Mouse (Mus musculus): ENCODE measurements around the gene Ikzf1. TPM values are rescaled to one million over a fixed set of nuclear protein-coding genes. Genes with fewer than 3 reads are reported as not detected.

The Ikzf1 gene
- total RNA-seq, 2 experiments from 2014 or later = 0.42 to 0.66 TPM

GRCm38 (mm10) chr11:11788521-11788974 lies 103.7 kb downstream of the Ikzf1 start:
- intact Hi-C loops (cut with DNase I; ENCODE audit: low total_unique reads) = loop anchor here (5.0 kb wide), 2 partner anchors 231 to 326 kb away; partner anchors contain the start of genes Spata48 and Zpbp
- peak; percentile 67 for DNase-seq

GRCm38 (mm10) chr11:11794626-11795025 lies 109.8 kb downstream of the Ikzf1 start:
- intact Hi-C loops (cut with DNase I; ENCODE audit: low total_unique reads) = no loop called here
- DNase-seq = no peak

GRCm38 (mm10) chr11:11798690-11799089 lies 113.9 kb downstream of the Ikzf1 start:
- no peak for DNase-seq
- intact Hi-C loops (cut with DNase I; ENCODE audit: low total_unique reads) = no loop called here

GRCm38 (mm10) chr11:11800304-11800703 lies 115.5 kb downstream of the Ikzf1 start:
- intact Hi-C loops (cut with DNase I; ENCODE audit: low total_unique reads) = no loop called here

GRCm38 (mm10) chr11:11801067-11801466 lies 116.3 kb downstream of the Ikzf1 start:
- intact Hi-C loops (cut with DNase I; ENCODE audit: low total_unique reads) = no loop called here
- no peak for DNase-seq

More at GRCm38 (mm10) chr11:11800304-11800703, 115.5 kb downstream of the Ikzf1 start:
- DNase-seq = no peak

- intact Hi-C loops (cut with DNase I; ENCODE audit: low total_unique reads) = no loop called here
- DNase-seq = no peak
Measured at GRCm38 (mm10) chr11:11804421-11804820, 119.6 kb downstream of the Ikzf1 start.

- intact Hi-C loops (cut with DNase I; ENCODE audit: low total_unique reads) = no loop called here
- no peak for DNase-seq
Measured at GRCm38 (mm10) chr11:11805951-11806350, 121.1 kb downstream of the Ikzf1 start.

GRCm38 (mm10) chr11:11808035-11808819 lies 123.4 kb downstream of the Ikzf1 start:
- DNase-seq = no peak
- intact Hi-C loops (cut with DNase I; ENCODE audit: low total_unique reads) = no loop called here

- peak; percentile 95 for DNase-seq
- intact Hi-C loops (cut with DNase I; ENCODE audit: low total_unique reads) = no loop called here
Measured at GRCm38 (mm10) chr11:11808820-11809403, 124.1 kb downstream of the Ikzf1 start, which contains the start of gene Fignl1. Gene Fignl1, minus strand, starts transcription at chr11:11808962.

- no peak for DNase-seq
- intact Hi-C loops (cut with DNase I; ENCODE audit: low total_unique reads) = loop anchor here (10.0 kb wide), 1 partner anchor 485 kb away; no protein-coding TSS in a partner anchor
Measured at GRCm38 (mm10) chr11:11809404-11810175, 124.8 kb downstream of the Ikzf1 start.

- peak; percentile 73 for DNase-seq
- intact Hi-C loops (cut with DNase I; ENCODE audit: low total_unique reads) = loop anchor here (10.0 kb wide), 1 partner anchor 483 kb away; no protein-coding TSS in a partner anchor
Measured at GRCm38 (mm10) chr11:11811906-11812480, 127.2 kb downstream of the Ikzf1 start.

GRCm38 (mm10) chr11:11815737-11816136 lies 130.9 kb downstream of the Ikzf1 start:
- intact Hi-C loops (cut with DNase I; ENCODE audit: low total_unique reads) = loop anchor here (5.0 to 10.0 kb wide), 2 partner anchors 227 to 479 kb away; no protein-coding TSS in a partner anchor
- DNase-seq = no peak

- intact Hi-C loops (cut with DNase I; ENCODE audit: low total_unique reads) = loop anchor here (5.0 to 10.0 kb wide), 2 partner anchors 224 to 476 kb away; no protein-coding TSS in a partner anchor
- DNase-seq = peak; percentile 63
Measured at GRCm38 (mm10) chr11:11818797-11819196, 134.0 kb downstream of the Ikzf1 start.

- intact Hi-C loops (cut with DNase I; ENCODE audit: low total_unique reads) = loop anchor here (5.0 to 10.0 kb wide), 2 partner anchors 223 to 476 kb away; no protein-coding TSS in a partner anchor
- DNase-seq = no peak
Measured at GRCm38 (mm10) chr11:11819206-11819605, 134.4 kb downstream of the Ikzf1 start.

GRCm38 (mm10) chr11:11820251-11820650 lies 135.4 kb downstream of the Ikzf1 start:
- intact Hi-C loops (cut with DNase I; ENCODE audit: low total_unique reads) = loop anchor here (5.0 kb wide), 1 partner anchor 152 kb away; no protein-coding TSS in a partner anchor
- DNase-seq = peak; percentile 75

- DNase-seq = no peak
- intact Hi-C loops (cut with DNase I; ENCODE audit: low total_unique reads) = loop anchor here (5.0 kb wide), 1 partner anchor 152 kb away; no protein-coding TSS in a partner anchor
Measured at GRCm38 (mm10) chr11:11820737-11821136, 135.9 kb downstream of the Ikzf1 start.

GRCm38 (mm10) chr11:11821387-11821975 lies 136.7 kb downstream of the Ikzf1 start:
- DNase-seq = peak; percentile 51
- intact Hi-C loops (cut with DNase I; ENCODE audit: low total_unique reads) = loop anchor here (5.0 kb wide), 1 partner anchor 151 kb away; no protein-coding TSS in a partner anchor
